21 mouse cellular contexts compared by ENCODE assay signal in genomic region chr2:19083816-19084215, GRCm38 (mm10).
A peak's percentile ranks its signal among the peaks of the same experiment; 100 is the strongest.
DNase-seq lines count a peak whose midpoint lies in the region; ATAC-seq lines count a peak whose summit lies in the region.
"Had no signal": no experiment of that assay in that cellular context is flagged by ENCODE, and none has a peak within 500 bp of the region (broad histone marks: within the 10 kb centered on the region; RNA-seq: fewer than 3 reads in every experiment).

No protein-coding gene starts in this region.

- H3K9ac ChIP-seq in forebrain, embryonic 13.5 days: no peak overlapping the region
- H3K9ac ChIP-seq in forebrain, embryonic 15.5 days (replicated peaks): no peak overlapping the region
- H3K9ac ChIP-seq in forebrain, embryonic 12.5 days: no peak overlapping the region
- no peak overlapping the region for H3K9ac ChIP-seq in forebrain, embryonic 16.5 days (replicated peaks; ENCODE audit: low read depth, low read length)
- H3K9ac ChIP-seq: embryonic facial prominence, embryonic 12.5 days had no signal

- H3K27ac ChIP-seq in forebrain, embryonic 13.5 days: no peak overlapping the region
- H3K27ac ChIP-seq in forebrain, embryonic 10.5 days: no peak overlapping the region
- no peak overlapping the region for H3K27ac ChIP-seq in forebrain, embryonic 15.5 days (replicated peaks)
- H3K27ac ChIP-seq in forebrain, embryonic 12.5 days: no peak overlapping the region
- H3K27ac ChIP-seq in forebrain, embryonic 16.5 days (ENCODE audit: low read length): no peak overlapping the region
- H3K27ac ChIP-seq: embryonic facial prominence, embryonic 10.5 days; embryonic facial prominence, embryonic 12.5 days had no signal

- peak; percentile 24; the same call in 1 of the 2 replicates for ATAC-seq in forebrain, embryonic 13.5 days
- peak; percentile 70; the same call in 1 of the 2 replicates for ATAC-seq in forebrain, embryonic 15.5 days (replicated peaks)
- ATAC-seq in forebrain, embryonic 12.5 days (ENCODE audit: low FRiP score): no peak
- ATAC-seq in forebrain, embryonic 16.5 days: peak; percentile 72; the same call in 1 of the 2 replicates
- ATAC-seq in cerebellum, adult (ENCODE audit: insufficient number of reproducible peaks, low FRiP score, low TSS enrichment): no peak
- ATAC-seq: CD4-positive, CD25-positive, alpha-beta regulatory T cell, adult 4 months had no signal

- H3K27me3 ChIP-seq in forebrain, embryonic 13.5 days: no peaks in the 10 kb centered on the region
- no peaks in the 10 kb centered on the region for H3K27me3 ChIP-seq in forebrain, embryonic 10.5 days (ENCODE audit: poor library complexity, severe bottlenecking)
- H3K27me3 ChIP-seq in forebrain, embryonic 15.5 days: no peaks in the 10 kb centered on the region
- no peaks in the 10 kb centered on the region for H3K27me3 ChIP-seq in forebrain, embryonic 12.5 days
- no peaks in the 10 kb centered on the region for H3K27me3 ChIP-seq in forebrain, embryonic 16.5 days (replicated peaks; ENCODE audit: control insufficient read depth, insufficient read depth, low read length)
- H3K27me3 ChIP-seq: CH12.LX; embryonic facial prominence, embryonic 12.5 days had no signal

- DNase-seq in forebrain, embryonic 10.5 days (ENCODE audit: extremely low spot score, low spot score): no peak
- DNase-seq in kidney, postnatal 10 days: no peak
- DNase-seq: adrenal gland, adult 2 months; adrenal gland, postnatal 10 days; adrenal gland, postnatal 25 days; B cell, adult 2 months; cerebellum, adult 11 months; cerebellum, adult 18-20 months; cerebellum, adult 8-10 months; cerebellum, adult 9-11 months; cerebellum, postnatal 25 days had no signal

- H3K36me3 ChIP-seq in forebrain, embryonic 13.5 days (ENCODE audit: poor library complexity, severe bottlenecking): no peaks in the 10 kb centered on the region
- no peaks in the 10 kb centered on the region for H3K36me3 ChIP-seq in forebrain, embryonic 10.5 days (replicated peaks)
- H3K36me3 ChIP-seq in forebrain, embryonic 15.5 days: no peaks in the 10 kb centered on the region
- no peaks in the 10 kb centered on the region for H3K36me3 ChIP-seq in forebrain, embryonic 12.5 days (replicated peaks)
- H3K36me3 ChIP-seq in forebrain, embryonic 16.5 days (ENCODE audit: control insufficient read depth, insufficient read depth): no peaks in the 10 kb centered on the region
- H3K36me3 ChIP-seq: embryonic facial prominence, embryonic 10.5 days; embryonic facial prominence, embryonic 12.5 days; G1E had no signal

- no peaks in the 10 kb centered on the region for H3K4me1 ChIP-seq in forebrain, embryonic 13.5 days
- H3K4me1 ChIP-seq in forebrain, embryonic 10.5 days: no peaks in the 10 kb centered on the region
- no peaks in the 10 kb centered on the region for H3K4me1 ChIP-seq in forebrain, embryonic 15.5 days
- no peaks in the 10 kb centered on the region for H3K4me1 ChIP-seq in forebrain, embryonic 12.5 days
- H3K4me1 ChIP-seq in forebrain, embryonic 16.5 days (replicated peaks; ENCODE audit: control insufficient read depth, insufficient read depth, low read length): peaks cover 5% of the 10 kb centered on the region; the same call in 1 of the 2 replicates
- H3K4me1 ChIP-seq: embryonic facial prominence, embryonic 10.5 days; embryonic facial prominence, embryonic 12.5 days had no signal

- H3K9me3 ChIP-seq in forebrain, embryonic 13.5 days (replicated peaks): 0 out of 2 replicates have a peak, but pooled peaks cover 3% of the 10 kb centered on the region
- H3K9me3 ChIP-seq in forebrain, embryonic 10.5 days: no peaks in the 10 kb centered on the region
- H3K9me3 ChIP-seq in forebrain, embryonic 15.5 days: no peaks in the 10 kb centered on the region
- no peaks in the 10 kb centered on the region for H3K9me3 ChIP-seq in forebrain, embryonic 12.5 days
- no peaks in the 10 kb centered on the region for H3K9me3 ChIP-seq in forebrain, embryonic 16.5 days (ENCODE audit: control insufficient read depth, low read length)
- H3K9me3 ChIP-seq: embryonic facial prominence, embryonic 10.5 days; embryonic facial prominence, embryonic 12.5 days; G1E had no signal

- H3K4me3 ChIP-seq in forebrain, embryonic 13.5 days: no peak overlapping the region
- H3K4me3 ChIP-seq in forebrain, embryonic 10.5 days: no peak overlapping the region
- H3K4me3 ChIP-seq in forebrain, embryonic 15.5 days: no peak overlapping the region
- H3K4me3 ChIP-seq in forebrain, embryonic 12.5 days (replicated peaks): no peak overlapping the region
- no peak overlapping the region for H3K4me3 ChIP-seq in forebrain, embryonic 16.5 days (replicated peaks; ENCODE audit: low read length)
- H3K4me3 ChIP-seq: embryonic facial prominence, embryonic 10.5 days; embryonic facial prominence, embryonic 12.5 days had no signal

- 84% methylated on average over 3 of the region's 3 CpGs for WGBS in forebrain, embryonic 13.5 days
- 88% methylated on average over 3 of the region's 3 CpGs for WGBS in forebrain, embryonic 10.5 days
- WGBS in forebrain, embryonic 15.5 days: 64% methylated on average over 3 of the region's 3 CpGs
- WGBS in forebrain, embryonic 12.5 days: 86% methylated on average over 3 of the region's 3 CpGs
- WGBS in forebrain, embryonic 16.5 days: 58% methylated on average over 3 of the region's 3 CpGs

- no peak overlapping the region for H3K4me2 ChIP-seq in forebrain, embryonic 13.5 days
- no peak overlapping the region for H3K4me2 ChIP-seq in forebrain, embryonic 15.5 days (replicated peaks)
- no peak overlapping the region for H3K4me2 ChIP-seq in forebrain, embryonic 12.5 days
- no peak overlapping the region for H3K4me2 ChIP-seq in forebrain, embryonic 16.5 days (ENCODE audit: low read length)
- H3K4me2 ChIP-seq: embryonic facial prominence, embryonic 12.5 days had no signal

Comparison
In these comparisons a context has a peak if more than half of its experiments do, and no peak if none do; other contexts are left out.
1. ATAC-seq: peak in forebrain, embryonic 13.5 days (single experiment), forebrain, embryonic 15.5 days (single experiment) and forebrain, embryonic 16.5 days (single experiment); none in forebrain, embryonic 12.5 days (single experiment) and cerebellum, adult (single experiment).